Mouse (Mus musculus) liver, embryonic 15.5 days (tissue): ENCODE results near the gene Tifa. TPM values are rescaled to one million over a fixed set of nuclear protein-coding genes. Genes with fewer than 3 reads are reported as not detected.

ENCODE experiments used
- ATAC-seq: fragments of 200-750 bp; cut with Nextera tagmentation; 2 replicates; pipeline ENCODE4 v1.8.0; 2017; ENCODE audit warnings: moderate number of reproducible peaks, mild to moderate bottlenecking, moderate library complexity; ENCODE audit not compliant: insufficient read depth
- H3K27ac ChIP-seq: fragments of 300-500 bp; sonication (generic); replicated peaks from 2 replicates; pipeline ENCODE4 v1.5.1; 2015; ENCODE audit warnings: mild to moderate bottlenecking, inconsistent platforms
- H3K27me3 ChIP-seq: fragments of 300-500 bp; sonication (generic); 2 replicates; pipeline ENCODE4 v1.6.1; 2015; ENCODE audit warnings: mild to moderate bottlenecking, inconsistent platforms
- H3K36me3 ChIP-seq: fragments of 300-500 bp; sonication (generic); replicated peaks from 2 replicates; pipeline ENCODE4 v1.6.1; 2015; ENCODE audit warnings: moderate library complexity, mild to moderate bottlenecking, inconsistent platforms
- H3K4me1 ChIP-seq: fragments of 300-500 bp; sonication (generic); replicated peaks from 2 replicates; pipeline ENCODE4 v1.6.1; 2015; ENCODE audit warnings: inconsistent platforms
- H3K4me2 ChIP-seq: fragments of 300-500 bp; sonication (generic); 2 replicates; pipeline ENCODE4 v1.6.1; 2015; ENCODE audit warnings: moderate library complexity, mild to moderate bottlenecking, inconsistent platforms
- H3K4me3 ChIP-seq: fragments of 300-500 bp; sonication (generic); replicated peaks from 2 replicates; pipeline ENCODE4 v1.5.1; 2015; ENCODE audit warnings: mild to moderate bottlenecking, inconsistent platforms
- H3K9ac ChIP-seq: fragments of 300-500 bp; sonication (generic); 2 replicates; pipeline ENCODE4 v1.6.1; 2015; ENCODE audit warnings: moderate library complexity, mild to moderate bottlenecking, inconsistent platforms
- H3K9me3 ChIP-seq: fragments of 300-500 bp; sonication (generic); replicated peaks from 2 replicates; pipeline ENCODE4 v1.6.1; 2016; ENCODE audit warnings: inconsistent platforms
- WGBS: fragments of 180-500 bp; shearing (Covaris S2); methylation state at CpG from one replicate; pipeline ENCODE4 v1.1.7; 2015; ENCODE audit warnings: mixed read lengths; ENCODE audit not compliant: insufficient replicate concordance; 5-methylcytosine and 5-hydroxymethylcytosine counted together
- polyA plus RNA-seq: library from polyadenylated mRNA; unstranded; fragments of >200 nt; fragmentation: Nextera tagmentation; extraction: Ambion mirVana; gene quantifications from 2 replicates; pipeline ENCODE4 v1.2.1, GENCODE M21; 2015

Gene Tifa
- polyA plus RNA-seq, 1 experiment from 2014 or later: 15.3 TPM

DNA sequence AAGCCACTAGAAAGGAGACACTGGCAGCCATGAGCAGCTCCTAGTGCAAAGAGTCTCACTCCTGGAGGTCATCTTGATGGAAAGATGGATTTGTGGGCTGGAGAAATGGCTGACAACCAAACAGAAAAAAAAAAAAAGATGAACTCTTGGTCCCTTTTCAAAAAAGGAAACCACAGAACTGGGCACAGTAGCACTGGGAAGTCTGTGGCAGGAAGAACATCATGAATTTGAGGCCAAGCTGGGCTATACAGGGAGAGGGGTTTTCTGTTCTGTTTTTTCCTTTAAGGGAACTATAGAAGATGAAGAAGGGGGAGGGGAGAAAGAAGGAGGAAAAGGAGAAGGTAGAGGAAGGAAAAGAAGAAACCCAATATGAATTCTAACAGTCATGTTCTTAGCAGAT, 2.6 kb upstream of the Tifa start:
- Histone ChIP-seq H3K4me3 (no peak overlapping the region), H3K36me3 (no peaks in the 10 kb centered on the region), H3K4me2 (no peak overlapping the region), H3K27me3 (no peaks in the 10 kb centered on the region), H3K9ac (no peak overlapping the region), H3K27ac (0 out of 2 replicates have a peak overlapping the region, but pooled peaks have one; percentile 11), H3K4me1 (peaks cover 16% of the 10 kb centered on the region), H3K9me3 (no peaks in the 10 kb centered on the region)
- ATAC-seq: no peak

DNA sequence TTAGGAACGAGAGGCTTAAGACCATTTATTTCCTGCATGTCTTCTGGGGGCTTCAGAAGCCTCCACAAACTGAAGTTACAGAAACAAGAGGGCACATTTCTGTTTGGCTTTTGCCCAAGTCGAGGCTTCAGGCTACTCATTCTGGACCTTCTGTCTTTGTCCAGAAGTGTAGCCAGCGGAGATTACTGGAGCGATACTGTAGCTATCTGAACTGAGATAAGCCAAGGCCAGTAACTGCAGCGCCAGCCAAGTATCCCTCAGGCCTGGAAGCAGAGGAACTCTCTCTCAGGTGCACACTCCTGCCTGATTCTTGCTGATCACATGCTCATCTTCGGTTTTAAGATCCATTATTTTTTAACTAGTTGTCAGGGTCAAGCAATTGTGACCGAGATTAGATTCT, 1.6 kb upstream of the Tifa start:
- Histone ChIP-seq H3K4me3 (no peak overlapping the region), H3K4me1 (peaks cover 26% of the 10 kb centered on the region), H3K4me2 (no peak overlapping the region; the same call in 1 of the 2 replicates), H3K36me3 (no peaks in the 10 kb centered on the region), H3K27ac (no peak overlapping the region), H3K27me3 (no peaks in the 10 kb centered on the region), H3K9ac (no peak overlapping the region), H3K9me3 (no peaks in the 10 kb centered on the region)
- 48% methylated on average over 7 of the region's 7 CpGs for WGBS
- ATAC-seq: no peak

DNA sequence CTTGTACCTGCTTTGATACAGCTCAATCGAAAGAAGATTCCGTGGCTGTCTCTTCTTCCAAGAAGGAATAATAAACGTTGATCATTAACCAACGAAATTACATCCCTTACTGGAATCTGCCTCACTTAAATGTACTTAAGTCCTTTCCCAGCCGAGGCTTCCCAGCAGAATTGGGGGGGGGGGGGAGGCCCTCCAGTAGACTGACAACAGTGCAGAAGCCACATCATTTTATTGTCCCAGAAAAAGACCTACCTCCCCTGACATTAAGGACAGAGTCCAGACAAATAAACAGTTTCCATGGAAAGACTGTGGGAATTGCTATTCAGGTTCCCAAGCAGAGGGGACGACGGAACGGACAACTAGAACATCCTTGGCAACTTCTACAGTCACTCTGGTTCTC, 686 bp upstream of the Tifa start:
- H3K36me3 ChIP-seq: peaks cover 3% of the 10 kb centered on the region; the same call in 1 of the 2 replicates
- H3K9ac ChIP-seq: peak overlapping the region; percentile 80; the same call in 1 of the 2 replicates
- no peaks in the 10 kb centered on the region for H3K27me3 ChIP-seq
- peaks cover 35% of the 10 kb centered on the region for H3K4me1 ChIP-seq
- no peak overlapping the region for H3K27ac ChIP-seq
- WGBS: 52% methylated on average over 8 of the region's 8 CpGs
- H3K9me3 ChIP-seq: no peaks in the 10 kb centered on the region
- ATAC-seq: no peak
- H3K4me2 ChIP-seq: peak overlapping the region; percentile 85
- peak overlapping the region; percentile 74 for H3K4me3 ChIP-seq

DNA sequence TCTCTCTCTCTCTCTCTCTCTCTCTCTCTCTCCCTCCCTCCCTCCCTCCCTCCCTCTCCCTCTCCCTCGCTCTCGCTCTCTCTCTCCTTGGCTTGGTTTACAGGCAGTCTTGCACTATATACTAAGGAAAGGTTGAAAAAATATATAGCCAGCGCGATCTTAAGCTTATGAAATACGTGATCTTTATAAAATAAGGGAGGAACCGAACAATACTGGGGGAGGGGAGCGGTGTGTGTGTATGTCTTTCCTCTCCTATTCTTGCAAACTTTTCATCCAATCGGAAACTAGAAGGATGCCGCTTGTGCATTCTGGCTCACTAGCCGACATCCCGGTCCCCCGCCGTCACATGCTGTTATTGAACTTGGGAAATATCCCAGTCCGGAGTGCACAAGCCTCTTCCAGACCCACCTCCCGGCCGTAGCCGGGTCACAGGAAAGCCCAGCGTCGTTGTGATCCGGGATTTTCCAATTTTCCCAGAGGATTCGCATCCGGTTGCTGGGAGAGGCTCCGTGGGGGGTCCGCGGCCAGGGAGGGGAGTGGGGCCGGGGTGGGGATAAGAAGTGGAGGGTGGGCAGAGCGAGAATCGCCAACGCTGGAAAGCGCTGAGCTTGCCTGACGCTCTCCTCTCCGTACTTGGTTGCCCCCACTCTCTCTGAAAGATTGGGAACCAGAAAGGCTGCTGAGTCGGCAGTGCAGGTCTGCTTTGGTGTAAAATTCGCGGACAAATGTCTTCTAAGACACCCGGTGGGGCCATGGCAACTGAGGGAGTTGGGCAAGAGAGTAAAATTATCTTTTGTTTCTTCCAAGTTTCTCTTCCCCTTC, 840 bp downstream of the Tifa start:
- H3K4me3 ChIP-seq: peak overlapping the region; percentile 74
- peaks cover 14% of the 10 kb centered on the region for H3K36me3 ChIP-seq
- no peaks in the 10 kb centered on the region for H3K9me3 ChIP-seq
- WGBS: under 1% methylated on average over 35 of the region's 36 CpGs
- H3K4me1 ChIP-seq: peaks cover 35% of the 10 kb centered on the region
- no peaks in the 10 kb centered on the region for H3K27me3 ChIP-seq
- H3K9ac ChIP-seq: peak overlapping the region; percentile 80
- peak; percentile 29 for ATAC-seq
- H3K4me2 ChIP-seq: peak overlapping the region; percentile 85
- peak overlapping the region; percentile 88 for H3K27ac ChIP-seq

DNA sequence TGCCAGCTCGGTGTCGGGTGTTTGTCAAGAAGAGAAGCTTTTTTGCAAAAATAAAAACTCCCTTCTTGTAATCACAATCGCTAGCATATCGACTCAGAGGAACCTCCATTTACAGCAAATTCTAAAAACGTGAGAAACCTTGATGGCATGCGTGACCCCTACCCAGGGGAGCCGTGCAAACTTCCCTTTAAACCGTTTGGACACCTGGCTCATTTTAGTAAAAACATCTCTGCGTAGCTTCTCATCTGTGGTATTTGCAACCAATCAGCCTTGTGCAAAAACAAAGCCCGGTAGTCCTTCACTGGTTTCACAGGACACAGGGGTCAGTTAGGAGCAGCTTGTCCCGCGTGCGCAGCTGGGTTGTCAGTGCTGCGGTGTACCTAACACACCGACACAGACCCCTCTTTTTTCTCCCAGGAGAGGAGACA, 1.5 kb downstream of the Tifa start:
- under 1% methylated on average over 15 of the region's 15 CpGs for WGBS
- Histone ChIP-seq H3K9ac (peak overlapping the region; percentile 80), H3K27me3 (no peaks in the 10 kb centered on the region), H3K36me3 (peaks cover 19% of the 10 kb centered on the region), H3K4me2 (peak overlapping the region; percentile 85), H3K4me1 (peaks cover 35% of the 10 kb centered on the region), H3K4me3 (peak overlapping the region; percentile 74), H3K9me3 (no peaks in the 10 kb centered on the region), H3K27ac (peak overlapping the region; percentile 88)
- ATAC-seq: no peak

DNA sequence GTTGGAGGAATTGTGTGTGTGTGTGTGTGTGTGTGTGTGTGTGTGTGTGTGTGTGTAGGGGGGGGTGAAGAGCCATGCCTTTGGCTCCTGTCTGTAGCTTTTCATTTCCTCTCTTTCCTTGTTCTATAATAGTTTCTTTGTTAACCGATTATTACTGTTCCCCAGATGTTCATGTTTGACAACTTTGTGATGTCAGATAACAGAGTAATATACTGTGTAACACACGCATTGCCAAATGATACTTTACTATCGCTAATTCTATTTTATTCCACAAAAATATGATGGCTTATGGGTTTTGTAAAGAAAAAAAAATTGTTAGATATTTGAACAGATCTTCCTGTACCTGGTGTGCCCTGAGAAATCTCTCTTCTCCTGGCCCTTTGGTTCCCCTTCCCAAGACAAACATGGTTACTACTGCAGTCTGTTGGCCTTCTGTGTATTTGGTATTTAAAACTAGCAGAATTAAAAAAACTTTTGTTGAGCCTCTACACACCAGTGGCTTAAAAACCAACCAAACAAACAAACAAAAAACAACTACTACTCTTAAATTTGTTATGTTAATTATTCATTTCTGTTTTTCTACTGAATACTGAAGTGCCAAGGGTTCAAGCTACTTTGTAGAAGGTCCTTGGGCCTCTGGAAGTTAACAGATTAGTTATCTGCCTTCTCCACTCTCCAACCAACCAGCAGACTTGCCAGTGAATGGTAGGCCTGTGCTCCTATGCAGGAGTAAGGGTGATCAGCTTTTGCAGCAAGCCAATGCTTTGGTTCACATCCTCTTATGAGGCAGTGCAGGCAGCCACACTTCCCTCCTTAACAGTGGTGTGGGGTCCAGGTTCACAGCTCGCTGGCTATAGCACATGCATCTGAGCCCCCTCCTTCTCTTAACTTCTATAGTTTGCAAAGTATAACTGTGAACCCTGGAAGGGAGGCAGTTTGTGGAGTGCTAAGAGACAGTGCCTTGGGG, 2.3 kb downstream of the Tifa start:
- ATAC-seq: peak; percentile 90
- H3K9ac ChIP-seq: peak overlapping the region; percentile 80; the same call in 1 of the 2 replicates
- no peaks in the 10 kb centered on the region for H3K27me3 ChIP-seq
- H3K36me3 ChIP-seq: peaks cover 27% of the 10 kb centered on the region
- no peaks in the 10 kb centered on the region for H3K9me3 ChIP-seq
- H3K27ac ChIP-seq: peak overlapping the region; percentile 88
- peak overlapping the region; percentile 74 for H3K4me3 ChIP-seq
- H3K4me1 ChIP-seq: peaks cover 35% of the 10 kb centered on the region
- WGBS: 14% methylated on average over 4 of the region's 4 CpGs
- peak overlapping the region; percentile 85 for H3K4me2 ChIP-seq

DNA sequence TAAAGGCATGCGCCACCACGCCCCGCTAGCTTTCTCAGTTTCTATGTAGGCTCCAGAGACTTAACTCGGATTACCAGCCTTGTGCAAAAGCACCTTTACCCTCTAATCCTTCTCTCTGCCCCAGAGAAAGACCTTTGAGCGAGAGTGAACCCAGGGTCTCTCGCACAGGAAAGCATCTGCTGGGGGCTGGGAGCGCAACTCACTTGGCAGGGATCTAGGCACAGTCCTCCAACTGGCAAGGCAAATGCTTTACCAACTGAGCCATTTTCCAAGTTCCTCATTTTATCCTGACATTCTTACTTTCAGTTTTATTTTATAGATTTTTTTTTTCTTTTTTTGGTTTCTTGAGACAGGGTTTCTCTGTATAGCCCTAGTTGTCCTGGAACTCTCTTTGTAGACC, 3.4 kb downstream of the Tifa start:
- peak overlapping the region; percentile 19; the same call in 1 of the 2 replicates for H3K4me3 ChIP-seq
- no peak for ATAC-seq

DNA sequence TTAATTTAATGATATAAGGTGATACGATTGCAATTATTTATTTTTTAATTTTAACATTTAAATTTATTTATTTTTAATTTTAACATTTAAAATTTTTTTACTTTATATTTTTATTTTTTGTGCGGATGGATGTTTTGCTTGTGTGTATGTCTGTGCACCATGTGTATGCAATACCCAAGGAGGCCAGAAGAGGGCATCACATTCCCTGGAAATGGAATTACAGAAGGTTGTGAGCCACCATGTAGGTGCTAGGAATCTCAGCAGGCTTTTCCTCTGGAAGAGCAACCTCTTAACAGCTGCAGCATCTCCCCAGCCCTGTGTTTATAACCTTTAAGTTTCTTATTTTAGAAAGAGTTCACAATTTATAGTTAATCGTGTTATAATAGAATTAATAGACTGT, 6.2 kb downstream of the Tifa start:
- H3K27ac ChIP-seq: no peak overlapping the region

More for the DNA sequence above, 3.4 kb downstream of the Tifa start:
- H3K9ac ChIP-seq: no peak overlapping the region
- H3K4me1 ChIP-seq: peaks cover 35% of the 10 kb centered on the region
- H3K4me2 ChIP-seq: peak overlapping the region; percentile 85
- H3K36me3 ChIP-seq: peaks cover 35% of the 10 kb centered on the region
- WGBS: 76% methylated on average over 7 of the region's 7 CpGs
- H3K27me3 ChIP-seq: no peaks in the 10 kb centered on the region
- peak overlapping the region; percentile 88; the same call in 1 of the 2 replicates for H3K27ac ChIP-seq
- no peaks in the 10 kb centered on the region for H3K9me3 ChIP-seq

DNA sequence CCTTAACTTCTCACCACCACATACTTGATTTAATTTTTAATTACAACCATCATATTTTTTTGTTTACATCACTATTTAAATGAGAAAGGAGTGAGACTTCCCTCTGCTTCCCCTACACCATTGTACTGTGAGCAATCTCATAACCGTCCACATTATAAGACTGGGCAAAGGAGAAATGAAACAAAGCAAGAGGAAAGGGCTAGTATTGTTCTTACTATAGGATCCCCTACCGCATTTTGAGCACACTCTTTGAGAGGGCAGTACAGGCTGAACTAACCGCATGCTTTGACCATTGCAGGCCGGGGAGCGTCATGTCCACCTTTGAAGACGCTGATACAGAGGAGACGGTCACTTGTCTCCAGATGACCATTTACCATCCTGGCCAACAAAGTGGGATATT, 6.7 kb downstream of the Tifa start:
- H3K4me3 ChIP-seq: no peak overlapping the region
- no peaks in the 10 kb centered on the region for H3K9me3 ChIP-seq
- 91% methylated on average over 7 of the region's 7 CpGs for WGBS
- H3K36me3 ChIP-seq: peaks cover 51% of the 10 kb centered on the region
- no peak overlapping the region for H3K27ac ChIP-seq
- no peaks in the 10 kb centered on the region for H3K27me3 ChIP-seq
- H3K4me1 ChIP-seq: peaks cover 21% of the 10 kb centered on the region
- no peak overlapping the region for H3K4me2 ChIP-seq
- H3K9ac ChIP-seq: no peak overlapping the region
- no peak for ATAC-seq

More for the DNA sequence above, 6.2 kb downstream of the Tifa start:
- Histone ChIP-seq H3K9ac (no peak overlapping the region), H3K27me3 (no peaks in the 10 kb centered on the region), H3K9me3 (no peaks in the 10 kb centered on the region), H3K4me3 (no peak overlapping the region), H3K36me3 (peaks cover 51% of the 10 kb centered on the region), H3K4me2 (no peak overlapping the region), H3K4me1 (peaks cover 25% of the 10 kb centered on the region)
- ATAC-seq: no peak
- WGBS: 92% methylated on average over 3 of the region's 3 CpGs

DNA sequence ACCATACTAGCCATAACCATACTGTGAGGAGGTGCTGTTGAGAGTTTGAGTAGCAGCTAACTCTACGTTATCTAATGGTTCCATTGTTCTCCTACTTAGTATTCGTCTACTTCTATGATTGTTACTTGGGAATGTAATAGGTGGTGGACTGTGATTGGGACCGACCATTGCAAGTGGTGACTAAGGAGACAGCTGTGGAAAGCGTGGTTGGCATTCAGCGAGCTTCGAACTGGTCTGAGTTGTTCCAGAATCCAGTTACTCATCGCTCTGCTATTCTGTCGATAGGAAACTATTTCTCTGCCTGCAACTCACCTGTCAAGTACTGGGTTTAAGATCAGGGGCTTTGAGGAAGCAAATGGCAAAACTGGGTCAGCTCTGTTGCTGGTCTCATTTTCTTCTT, 11.6 kb downstream of the Tifa start:
- no peak overlapping the region for H3K4me3 ChIP-seq
- H3K9me3 ChIP-seq: no peaks in the 10 kb centered on the region
- H3K4me2 ChIP-seq: no peak overlapping the region
- no peak overlapping the region for H3K9ac ChIP-seq
- 79% methylated on average over 8 of the region's 8 CpGs for WGBS
- H3K27me3 ChIP-seq: no peaks in the 10 kb centered on the region
- ATAC-seq: no peak
- no peak overlapping the region for H3K27ac ChIP-seq
- peaks cover 33% of the 10 kb centered on the region for H3K36me3 ChIP-seq
- H3K4me1 ChIP-seq: peaks cover 12% of the 10 kb centered on the region

DNA sequence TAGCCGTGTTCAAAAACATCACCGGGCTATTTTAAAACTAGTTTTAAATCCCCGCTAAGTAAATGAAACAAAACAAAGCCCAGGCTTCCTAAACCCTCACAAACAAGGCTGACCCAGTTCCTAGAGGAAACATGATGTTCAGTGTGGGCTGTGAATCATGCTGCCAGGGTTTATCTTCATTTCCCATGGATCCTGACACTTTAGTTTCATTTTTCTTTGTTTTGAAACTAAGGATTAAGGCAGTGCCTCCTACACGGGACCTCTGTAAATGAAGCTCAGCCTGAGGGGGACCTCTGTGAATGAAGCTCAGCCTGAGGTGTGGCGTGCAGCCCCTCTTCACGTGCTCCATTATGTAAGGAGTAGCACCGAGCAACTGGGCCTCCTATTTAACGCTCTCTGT, 13.2 kb downstream of the Tifa start:
- WGBS: 40% methylated on average over 8 of the region's 8 CpGs
- H3K9ac ChIP-seq: no peak overlapping the region
- H3K4me3 ChIP-seq: no peak overlapping the region
- H3K36me3 ChIP-seq: peaks cover 30% of the 10 kb centered on the region
- peaks cover 12% of the 10 kb centered on the region for H3K4me1 ChIP-seq
- no peak overlapping the region for H3K4me2 ChIP-seq
- no peak for ATAC-seq
- H3K27ac ChIP-seq: peak overlapping the region; percentile 31
- H3K9me3 ChIP-seq: no peaks in the 10 kb centered on the region
- no peaks in the 10 kb centered on the region for H3K27me3 ChIP-seq
